Mouse (Mus musculus) midbrain, embryonic 12.5 days (tissue): Measurements from ENCODE around the gene Gm11034. TPM values are rescaled to one million over a fixed set of nuclear protein-coding genes. Genes with fewer than 3 reads are reported as not detected.

Experiments used
- polyA plus RNA-seq: library from polyadenylated mRNA; unstranded; fragments of >200 nt; fragmentation: Nextera tagmentation; extraction: Ambion mirVana; gene quantifications from 2 replicates; pipeline ENCODE4 v1.2.1, GENCODE M21; 2016

The Gm11034 gene
- polyA plus RNA-seq, 1 experiment from 2014 or later: not detected

Other genes starting within 250 kb of the Gm11034 start
- gene Cyp4f18, start 204.0 kb downstream of the Gm11034 start, polyA plus RNA-seq: 0.63 and 1.2 TPM in 2 replicates
- not detected in 2 replicates for gene Olfr372, start 172.4 kb downstream of the Gm11034 start, polyA plus RNA-seq
- not detected in 2 replicates for gene Olfr373, start 130.5 kb downstream of the Gm11034 start, polyA plus RNA-seq
- gene Olfr374, start 106.6 kb downstream of the Gm11034 start, polyA plus RNA-seq: not detected in 2 replicates
- 415 and 450 TPM in 2 replicates for gene Tpm4, start 78.7 kb downstream of the Gm11034 start, polyA plus RNA-seq
- 113 and 122 TPM in 2 replicates for gene Rab8a, start 52.4 kb downstream of the Gm11034 start, polyA plus RNA-seq
- gene Hsh2d, start 24.0 kb downstream of the Gm11034 start, polyA plus RNA-seq: not detected in 2 replicates
- 0.13 TPM in 1 of 2 replicates, not detected in the other for gene Cib3, start 799 bp downstream of the Gm11034 start, polyA plus RNA-seq
- gene Fam32a, start 6.1 kb upstream of the Gm11034 start, polyA plus RNA-seq: 87.2 and 89.6 TPM in 2 replicates
- gene Ap1m1, start 26.4 kb upstream of the Gm11034 start, polyA plus RNA-seq: 210 and 211 TPM in 2 replicates
- gene Gm10282, start 91.6 kb upstream of the Gm11034 start, polyA plus RNA-seq: 25.7 and 32.3 TPM in 2 replicates
- gene Klf2, start 105.4 kb upstream of the Gm11034 start, polyA plus RNA-seq: 8.8 and 9.2 TPM in 2 replicates
- gene Eps15l1, start 207.8 kb upstream of the Gm11034 start, polyA plus RNA-seq: 72.9 and 73.2 TPM in 2 replicates
- gene Calr3, start 230.2 kb upstream of the Gm11034 start, polyA plus RNA-seq: 1.4 and 1.7 TPM in 2 replicates
- gene 1700030K09Rik, start 230.2 kb upstream of the Gm11034 start, polyA plus RNA-seq: 16.4 and 18.2 TPM in 2 replicates